Mouse (Mus musculus) ES-Bruce4 (cell line): ENCODE data around the gene Fndc8.
"Not testable (repeated sequence)": the region's sequence is repeated elsewhere in the genome, so short reads cannot be mapped to it uniquely, and the experiment has no call there.

Experiments used
- EP300 ChIP-seq: IDR thresholded peaks from 2 replicates; pipeline ENCODE4 v1.6.1; 2011; ENCODE audit warnings: low read depth, low read length; ENCODE audit not compliant: insufficient read depth
- POLR2A ChIP-seq: IDR thresholded peaks from one replicate; pipeline ENCODE4 v1.8.1; 2011; ENCODE audit warnings: low read length; ENCODE audit not compliant: insufficient read depth

DNA sequence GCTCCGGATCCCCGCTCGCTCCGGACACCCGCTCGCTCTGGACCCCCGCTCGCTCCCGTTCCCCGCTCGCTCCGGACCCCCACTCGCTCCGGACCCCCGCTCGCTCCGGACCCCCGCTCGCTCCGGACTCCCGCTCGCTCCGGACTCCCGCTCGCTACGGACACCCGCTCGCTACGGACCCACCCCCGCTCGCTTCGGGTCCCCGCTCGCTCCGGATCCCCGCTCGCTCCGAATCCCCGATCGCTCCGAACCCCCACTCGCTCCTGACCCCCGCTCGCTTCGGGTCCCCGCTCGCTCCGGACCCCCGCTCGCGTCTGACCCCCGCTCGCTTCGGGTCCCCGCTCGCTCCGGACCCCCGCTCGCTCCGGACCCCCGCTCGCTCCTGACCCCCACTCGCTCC, 39.2 kb downstream of the Fndc8 start:
- not testable (repeated sequence) for TF ChIP-seq EP300, POLR2A
